Mouse (Mus musculus): ENCODE data around the gene Mfsd12.

Mfsd12 gene

GRCm38 (mm10) chr10:81356991-81357844, at the start of gene Mfsd12:
TSS of gene Mfsd12 (plus strand) at chr10:81357491.
- DNase-seq (ENCODE audit: low read depth, low spot score) = peak; percentile 69

GRCm38 (mm10) chr10:81309571-81309970, 47.7 kb upstream of the Mfsd12 start:
- no peak for DNase-seq (ENCODE audit: low read depth, low spot score)

GRCm38 (mm10) chr10:81313581-81313980, 43.7 kb upstream of the Mfsd12 start:
- no peak for DNase-seq (ENCODE audit: low read depth, low spot score)

GRCm38 (mm10) chr10:81314201-81314600, 43.1 kb upstream of the Mfsd12 start:
- DNase-seq (ENCODE audit: low read depth, low spot score) = no peak

GRCm38 (mm10) chr10:81315587-81315986, 41.7 kb upstream of the Mfsd12 start:
- DNase-seq (ENCODE audit: low read depth, low spot score) = no peak

- no peak for DNase-seq (ENCODE audit: low read depth, low spot score)
Observed at GRCm38 (mm10) chr10:81316338-81317060, 40.8 kb upstream of the Mfsd12 start.

- DNase-seq (ENCODE audit: low read depth, low spot score) = no peak
Observed at GRCm38 (mm10) chr10:81317273-81317672, 40.0 kb upstream of the Mfsd12 start.

- no peak for DNase-seq (ENCODE audit: low read depth, low spot score)
Observed at GRCm38 (mm10) chr10:81318589-81319329, 38.5 kb upstream of the Mfsd12 start.

- no peak for DNase-seq (ENCODE audit: low read depth, low spot score)
Observed at GRCm38 (mm10) chr10:81319330-81319699, 38.0 kb upstream of the Mfsd12 start.

- no peak for DNase-seq (ENCODE audit: low read depth, low spot score)
Observed at GRCm38 (mm10) chr10:81319741-81320549, 37.3 kb upstream of the Mfsd12 start.

GRCm38 (mm10) chr10:81320550-81321347, 36.5 kb upstream of the Mfsd12 start, which contains the start of gene Cactin:
TSS of gene Cactin (plus strand) at chr10:81321103.
- DNase-seq (ENCODE audit: low read depth, low spot score) = peak; percentile 100

- no peak for DNase-seq (ENCODE audit: low read depth, low spot score)
Observed at GRCm38 (mm10) chr10:81321436-81321835, 35.9 kb upstream of the Mfsd12 start.

GRCm38 (mm10) chr10:81322444-81322843, 34.8 kb upstream of the Mfsd12 start:
- no peak for DNase-seq (ENCODE audit: low read depth, low spot score)

- DNase-seq (ENCODE audit: low read depth, low spot score) = no peak
Observed at GRCm38 (mm10) chr10:81323141-81323775, 34.0 kb upstream of the Mfsd12 start.

- no peak for DNase-seq (ENCODE audit: low read depth, low spot score)
Observed at GRCm38 (mm10) chr10:81323791-81324530, 33.3 kb upstream of the Mfsd12 start.

- DNase-seq (ENCODE audit: low read depth, low spot score) = no peak
Observed at GRCm38 (mm10) chr10:81325176-81325575, 32.1 kb upstream of the Mfsd12 start.

GRCm38 (mm10) chr10:81325781-81326180, 31.5 kb upstream of the Mfsd12 start:
- DNase-seq (ENCODE audit: low read depth, low spot score) = no peak

- DNase-seq (ENCODE audit: low read depth, low spot score) = no peak
Observed at GRCm38 (mm10) chr10:81326858-81327257, 30.4 kb upstream of the Mfsd12 start.

- DNase-seq (ENCODE audit: low read depth, low spot score) = no peak
Observed at GRCm38 (mm10) chr10:81327959-81328358, 29.3 kb upstream of the Mfsd12 start.
